Comparison of ENCODE assay signal across 31 mouse cellular contexts in genomic region chr11:58254411-58254810, GRCm38 (mm10). TPM values are rescaled to one million over a fixed set of nuclear protein-coding genes. Genes with fewer than 3 reads are reported as not detected.
DNase-seq lines count a peak whose midpoint lies in the region; TF ChIP-seq lines count a peak whose summit lies in the region.
"Had no signal": no experiment of that assay in that cellular context is flagged by ENCODE, and none has a peak within 500 bp of the region (broad histone marks: within the 10 kb centered on the region; RNA-seq: fewer than 3 reads in every experiment).

No protein-coding gene starts in this region.

- DNase-seq in heart, adult 11 months, result peak; percentile 30
- no peak for DNase-seq in heart, adult 2 months
- peak; percentile 16 to 27 for DNase-seq in left cerebral cortex, adult 9 months (ENCODE audit: low spot score in 2 of 2)
- DNase-seq in left cerebral cortex, postnatal 14 days (ENCODE audit: low spot score in 2 of 2), result no peak
- DNase-seq in right cerebral cortex, postnatal 36 days (ENCODE audit: low spot score in 2 of 2), result peak; percentile 4 to 14
- DNase-seq in right cerebral cortex, postnatal 25 days, result no peak
- peak; percentile 19 for DNase-seq in telencephalon, adult 2 months (ENCODE audit: low read depth, low spot score)
- DNase-seq in spleen, postnatal 14 days (ENCODE audit: low spot score in 2 of 2), result no peak
- DNase-seq: adrenal gland, adult 2 months; adrenal gland, postnatal 14 days; cerebellum, adult 18-20 months; cerebellum, adult 9-10 months; cerebellum, postnatal 14 days; gastrocnemius, adult 2 months; gastrocnemius, postnatal 14 days; heart, adult 18-20 months; heart, postnatal 14 days; heart, postnatal 4 days had no signal

- no peaks in the 10 kb centered on the region; the same call in 1 of the 2 replicates for H3K27me3 ChIP-seq in heart, adult 2 months (ENCODE audit: control insufficient read depth, insufficient read depth, low read length)
- H3K27me3 ChIP-seq: forebrain, embryonic 13.5 days; heart, embryonic 13.5 days had no signal

- 87% methylated on average over 3 of the region's 3 CpGs for WGBS in heart, adult 2 months

- no peaks in the 10 kb centered on the region for H3K4me1 ChIP-seq in heart, adult 2 months (ENCODE audit: control insufficient read depth, insufficient read depth, low read length)
- H3K4me1 ChIP-seq: forebrain, embryonic 10.5 days; forebrain, embryonic 13.5 days; heart, embryonic 10.5 days; heart, embryonic 13.5 days had no signal

- TF ChIP-seq CTCF in heart, adult 2 months (IDR thresholded peaks at IDR 0.05), result no peak

- no peak overlapping the region for H3K27ac ChIP-seq in heart, adult 2 months
- H3K27ac ChIP-seq: forebrain, embryonic 10.5 days; forebrain, embryonic 13.5 days; gastrocnemius, adult 2 months; heart, embryonic 10.5 days; heart, embryonic 13.5 days; hindbrain, embryonic 14.5 days; hindbrain, postnatal 0 days had no signal

- no peak overlapping the region for H3K4me3 ChIP-seq in heart, adult 2 months
- H3K4me3 ChIP-seq: forebrain, embryonic 10.5 days; forebrain, embryonic 13.5 days; gastrocnemius, adult 2 months; heart, embryonic 10.5 days; heart, embryonic 13.5 days had no signal

- no peaks in the 10 kb centered on the region for H3K36me3 ChIP-seq in heart, adult 2 months (ENCODE audit: control insufficient read depth, insufficient read depth, low read length)
- H3K36me3 ChIP-seq: forebrain, embryonic 10.5 days; heart, embryonic 10.5 days; heart, embryonic 13.5 days had no signal

- H3K9ac ChIP-seq in heart, adult 2 months (ENCODE audit: low read depth, low read length), result no peak overlapping the region
- H3K9ac ChIP-seq: forebrain, embryonic 13.5 days; heart, embryonic 13.5 days; hindbrain, embryonic 14.5 days had no signal

- intact Hi-C loops in heart, adult 2 months (cut with DNase I), result no loop called here
- intact Hi-C loops in left cerebral cortex, postnatal 14 days (cut with DNase I), result no loop called here

- no peak for TF ChIP-seq EP300 in heart, adult 2 months (IDR thresholded peaks at IDR 0.05; ENCODE audit: insufficient read depth, low read depth, low read length)

- no peaks in the 10 kb centered on the region for H3K79me2 ChIP-seq in heart, adult 2 months (replicated peaks; ENCODE audit: control insufficient read depth, insufficient read depth, low read length)

- TF ChIP-seq POLR2A in heart, adult 2 months (IDR thresholded peaks at IDR 0.05; ENCODE audit: insufficient read depth, low read depth, low read length), result no peak

RNA-seq across cellular contexts. Expression of gene 4930438A08Rik, which starts 20.2 kb away (rescaled TPM):
- not detected for total RNA-seq in heart, adult 2 months (2021)
- not detected in 2 replicates for polyA plus RNA-seq in heart, adult 2 months (2012; rRNA removed)
- total RNA-seq in left cerebral cortex, postnatal 14 days (2021), result not detected
- total RNA-seq: adrenal gland, adult 2 months; adrenal gland, postnatal 14 days; gastrocnemius, adult 2 months; gastrocnemius, postnatal 14 days; gastrocnemius, postnatal 4 days; heart, adult 18-20 months; heart, postnatal 14 days; heart, postnatal 4 days; hindbrain, postnatal 0 days; MEL had no signal
- polyA plus RNA-seq: brain, embryonic 14.5 days; CD4-positive, CD25-positive, alpha-beta regulatory T cell, adult 4 months; forebrain, embryonic 10.5 days; forebrain, embryonic 13.5 days; forebrain, embryonic 16.5 days; frontal cortex, adult 2 months; heart, embryonic 10.5 days; heart, embryonic 13.5 days; hindbrain, embryonic 11.5 days; hindbrain, embryonic 14.5 days; hindbrain, postnatal 0 days had no signal

RNA-seq across cellular contexts. Expression of gene Zfp692, which starts 52.5 kb away (rescaled TPM):
- 1 to 10 TPM; 3.1 to 4.4 TPM for total RNA-seq in heart, adult 2 months (2021)
- polyA plus RNA-seq in heart, adult 2 months (2012; rRNA removed), result 9.8 and 11.3 TPM in 2 replicates
- 10 to 100 TPM; 20.0 to 21.3 TPM for total RNA-seq in left cerebral cortex, postnatal 14 days (2021)

RNA-seq across cellular contexts. Expression of gene Irgm2, which starts 55.0 kb away (rescaled TPM):
- 10 to 100 TPM; 10.6 to 16.4 TPM for total RNA-seq in heart, adult 2 months (2021)
- polyA plus RNA-seq in heart, adult 2 months (2012; rRNA removed), result 11.9 and 18.3 TPM in 2 replicates
- 1 to 10 TPM; 1.6 to 1.7 TPM for total RNA-seq in left cerebral cortex, postnatal 14 days (2021)

RNA-seq across cellular contexts. Expression of gene Igtp, which starts 55.1 kb away (rescaled TPM):
- 10 to 100 TPM in 1 of 2 experiments, 1 to 10 TPM in 1; 9.3 to 12.4 TPM for total RNA-seq in heart, adult 2 months (2021)
- 14.1 and 16.4 TPM in 2 replicates for polyA plus RNA-seq in heart, adult 2 months (2012; rRNA removed)
- 1 to 10 TPM; 2.1 TPM for total RNA-seq in left cerebral cortex, postnatal 14 days (2021)

Comparison
In these comparisons a context has a peak if more than half of its experiments do, and no peak if none do; other contexts are left out.
1. DNase-seq: peak in heart, adult 11 months (single experiment), left cerebral cortex, adult 9 months (2 of 2), right cerebral cortex, postnatal 36 days (2 of 2) and telencephalon, adult 2 months (single experiment); none in heart, adult 2 months (0 of 2), left cerebral cortex, postnatal 14 days (0 of 2), right cerebral cortex, postnatal 25 days (single experiment) and spleen, postnatal 14 days (0 of 2).
2. RNA of gene Irgm2, which starts 55.0 kb away (total RNA-seq): 10.6 to 16.4 TPM in heart, adult 2 months; 1.6 to 1.7 TPM in left cerebral cortex, postnatal 14 days; every median in the first group is over 4 times any median in the second.